Mouse (Mus musculus): ENCODE data around the gene Cacul1.

DNA sequence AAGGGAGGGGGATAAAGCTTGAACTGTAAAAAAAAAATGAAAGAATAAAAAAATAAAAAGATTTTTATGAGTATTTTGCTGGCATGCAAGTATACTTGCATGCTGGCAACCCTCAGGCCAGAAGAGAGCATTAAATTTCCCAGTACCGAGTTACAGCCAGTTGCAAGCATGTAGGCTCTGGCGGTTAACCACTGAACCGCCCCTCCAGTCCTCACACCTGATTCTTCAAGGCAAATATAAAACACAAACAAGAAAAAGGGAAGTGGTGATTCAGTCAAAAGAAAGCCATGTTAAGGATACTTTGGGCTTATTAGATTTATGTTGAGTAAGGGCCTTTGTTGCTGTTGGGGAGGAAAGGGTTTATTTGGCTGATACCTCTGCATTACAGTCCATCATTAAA lies 60.7 kb downstream of the Cacul1 start:
- TF ChIP-seq CTCF (conservative IDR thresholded peaks at IDR 0.05; ENCODE audit: insufficient read depth, insufficient read length, low read depth, low read length) = no peak
- no peak for TF ChIP-seq POLR2A (IDR thresholded peaks at IDR 0.05; ENCODE audit: low read depth, low read length)
